Mouse (Mus musculus): ENCODE results near the gene Rapgef3. TPM values are rescaled to one million over a fixed set of nuclear protein-coding genes. Genes with fewer than 3 reads are reported as not detected.

Rapgef3 gene
- total and polyA plus RNA-seq, 3 experiments: 2.5 to 3.4 (median 3.2) TPM

DNA sequence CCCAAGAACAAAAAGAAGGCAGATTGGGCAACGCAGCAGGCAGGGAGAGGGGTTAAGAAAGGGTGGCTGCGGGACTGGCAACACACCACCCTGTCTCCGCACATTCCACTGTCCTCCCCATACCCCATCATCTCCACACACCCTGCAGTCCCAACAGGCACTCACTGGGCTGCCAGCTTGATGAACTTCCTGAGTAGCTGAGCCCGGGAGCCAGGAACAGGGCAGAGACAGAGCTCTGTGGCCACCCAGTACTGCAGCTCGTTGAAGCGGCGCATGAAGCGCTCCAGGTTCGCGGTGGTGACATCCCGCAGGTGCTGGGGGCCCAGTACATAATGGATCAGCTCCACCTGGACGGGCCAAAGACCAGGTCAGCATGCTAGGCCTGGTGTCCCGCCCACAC, 17.9 kb downstream of the Rapgef3 start:
- Histone ChIP-seq H3K4me1 (ENCODE audit: control insufficient read depth in 1 of 2, insufficient read depth in 2 of 2) (peaks cover 30 to 55% of the 10 kb centered on the region in 2 experiments), H3K9me3 (replicated peaks; ENCODE audit: low read length) (no peaks in the 10 kb centered on the region), H3K79me2 (replicated peaks; ENCODE audit: control insufficient read depth, extremely low read depth, insufficient read depth, poor library complexity, severe bottlenecking) (no peaks in the 10 kb centered on the region), H3K4me3 (replicated peaks in 1 of 3; ENCODE audit: low read depth in 2 of 3, low read length in 2 of 3, poor library complexity in 1 of 3) (no peak overlapping the region), H3K9ac (ENCODE audit: insufficient read depth, low read depth) (no peak overlapping the region), H3K36me3 (replicated peaks in 1 of 2; ENCODE audit: control insufficient read depth in 1 of 2, insufficient read depth in 1 of 2, low read length in 1 of 2) (peaks cover 3 to 31% of the 10 kb centered on the region in 2 experiments), H3K4me2 (ENCODE audit: insufficient read depth, low read depth, poor library complexity, severe bottlenecking) (no peak overlapping the region), H3K27me3 (replicated peaks) (no peaks in the 10 kb centered on the region), H3K27ac (ENCODE audit: insufficient read depth, low read depth) (no peak overlapping the region)
- in situ Hi-C loops (cut with MboI; ENCODE audit: low pct_ligation_motif_present, low pct_unique_long_range_greater_than_20kb, low sequenced_read_pairs) (loop anchor here (5.0 kb wide), 1 partner anchor 33 kb away; no protein-coding TSS in a partner anchor), dilution Hi-C loops (cut with MboI; ENCODE audit: extremely low pct_ligation_motif_present, extremely low pct_unique_long_range_greater_than_20kb, low sequenced_read_pairs) (no loop called here)
- no peak for TF ChIP-seq MAFK (IDR thresholded peaks at IDR 0.05; ENCODE audit: insufficient replicate concordance, low read length)
- no peak for TF ChIP-seq NRF1 (IDR thresholded peaks at IDR 0.05; ENCODE audit: low read depth, low read length)
- TF ChIP-seq JUN (IDR thresholded peaks at IDR 0.05; ENCODE audit: insufficient read depth, low read depth, low read length): no peak
- no peak for TF ChIP-seq NELFE (IDR thresholded peaks at IDR 0.05; ENCODE audit: low read depth, low read length)
- no peak for DNase-seq (ENCODE audit: extremely low read depth)

DNA sequence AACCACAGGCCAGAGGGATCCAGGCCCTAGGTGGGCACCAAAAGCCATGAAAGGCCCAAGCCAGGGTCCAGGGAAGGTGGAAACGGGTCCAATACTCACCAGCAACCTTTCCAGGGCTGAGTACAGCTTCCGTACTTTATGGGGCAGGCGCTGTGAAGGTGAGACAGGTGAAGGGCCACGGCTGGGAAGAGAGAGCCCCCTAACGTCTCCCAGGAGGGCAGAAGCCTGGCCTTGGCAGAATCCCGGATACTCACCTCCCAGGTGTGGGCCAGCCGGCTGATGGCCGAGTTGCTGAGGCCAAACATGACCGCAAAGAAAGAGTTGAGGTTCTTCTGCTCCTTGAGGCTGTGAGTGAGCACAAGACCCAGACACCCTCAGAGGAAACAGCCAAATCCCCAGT, 18.4 kb downstream of the Rapgef3 start:
- no peak overlapping the region for H3K4me3 ChIP-seq (replicated peaks in 1 of 3; ENCODE audit: low read depth in 2 of 3, low read length in 2 of 3, poor library complexity in 1 of 3)
- H3K4me2 ChIP-seq (ENCODE audit: insufficient read depth, low read depth, poor library complexity, severe bottlenecking): no peak overlapping the region
- dilution Hi-C loops (cut with MboI; ENCODE audit: extremely low pct_ligation_motif_present, extremely low pct_unique_long_range_greater_than_20kb, low sequenced_read_pairs): no loop called here
- no peak overlapping the region for H3K27ac ChIP-seq (ENCODE audit: insufficient read depth, low read depth)
- no peaks in the 10 kb centered on the region for H3K79me2 ChIP-seq (replicated peaks; ENCODE audit: control insufficient read depth, extremely low read depth, insufficient read depth, poor library complexity, severe bottlenecking)
- in situ Hi-C loops (cut with MboI; ENCODE audit: low pct_ligation_motif_present, low pct_unique_long_range_greater_than_20kb, low sequenced_read_pairs): no loop called here
- peaks cover 29 to 53% of the 10 kb centered on the region in 2 experiments for H3K4me1 ChIP-seq (ENCODE audit: control insufficient read depth in 1 of 2, insufficient read depth in 2 of 2)
- peaks cover 3 to 31% of the 10 kb centered on the region in 2 experiments for H3K36me3 ChIP-seq (replicated peaks in 1 of 2; ENCODE audit: control insufficient read depth in 1 of 2, insufficient read depth in 1 of 2, low read length in 1 of 2)
- no peak for DNase-seq (ENCODE audit: extremely low read depth)
- H3K27me3 ChIP-seq (replicated peaks): no peaks in the 10 kb centered on the region
- H3K9me3 ChIP-seq (replicated peaks; ENCODE audit: low read length): no peaks in the 10 kb centered on the region
- no peak overlapping the region for H3K9ac ChIP-seq (ENCODE audit: insufficient read depth, low read depth)
- TF ChIP-seq RCOR1 (conservative IDR thresholded peaks at IDR 0.05; ENCODE audit: low read depth, low read length): no peak
- TF ChIP-seq JUND (conservative IDR thresholded peaks at IDR 0.05; ENCODE audit: low read depth, low read length): no peak
- no peak for TF ChIP-seq NRF1 (IDR thresholded peaks at IDR 0.05; ENCODE audit: low read depth, low read length)
- no peak for TF ChIP-seq SIN3A (IDR thresholded peaks at IDR 0.05; ENCODE audit: low read length)
- no peak for TF ChIP-seq CHD2 (IDR thresholded peaks at IDR 0.05; ENCODE audit: low read length)
- TF ChIP-seq USF1 (IDR thresholded peaks at IDR 0.05; ENCODE audit: low read depth, low read length): no peak
- no peak for TF ChIP-seq MYC (IDR thresholded peaks at IDR 0.05; ENCODE audit: low read depth, low read length)
- TF ChIP-seq ETS1 (conservative IDR thresholded peaks at IDR 0.05; ENCODE audit: low read depth, low read length): no peak
- TF ChIP-seq EP300 (IDR thresholded peaks at IDR 0.05; ENCODE audit: low read length): no peak
- no peak for TF ChIP-seq IRF4 (IDR thresholded peaks at IDR 0.05; ENCODE audit: low read depth, low read length)
- no peak for TF ChIP-seq KAT2A (IDR thresholded peaks at IDR 0.05; ENCODE audit: insufficient replicate concordance, low read length)

DNA sequence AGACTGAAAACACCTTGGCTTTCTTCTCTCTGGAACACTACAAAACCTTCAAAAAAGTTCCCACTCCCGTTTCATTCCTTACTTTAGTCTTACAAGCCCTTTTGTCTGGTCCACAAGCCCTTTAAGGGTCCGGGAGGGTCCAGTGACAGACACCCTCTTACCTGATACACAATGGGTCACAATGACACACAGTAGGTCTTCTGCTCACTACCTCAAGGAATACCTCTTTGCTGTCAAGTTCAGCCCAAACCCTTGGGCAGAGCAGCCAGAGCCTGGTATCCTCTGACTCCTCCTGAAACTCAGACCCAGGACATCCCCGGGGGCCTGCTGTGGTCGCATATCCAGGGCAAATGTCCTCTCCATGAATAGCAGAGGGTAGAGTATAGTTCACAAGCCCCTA, 18.8 kb downstream of the Rapgef3 start:
- H3K27me3 ChIP-seq (replicated peaks): no peaks in the 10 kb centered on the region
- H3K4me3 ChIP-seq (replicated peaks in 1 of 3; ENCODE audit: low read depth in 2 of 3, low read length in 2 of 3, poor library complexity in 1 of 3): no peak overlapping the region
- no peak overlapping the region for H3K27ac ChIP-seq (ENCODE audit: insufficient read depth, low read depth)
- no peak overlapping the region for H3K9ac ChIP-seq (ENCODE audit: insufficient read depth, low read depth)
- H3K4me2 ChIP-seq (ENCODE audit: insufficient read depth, low read depth, poor library complexity, severe bottlenecking): no peak overlapping the region
- dilution Hi-C loops (cut with MboI; ENCODE audit: extremely low pct_ligation_motif_present, extremely low pct_unique_long_range_greater_than_20kb, low sequenced_read_pairs) (no loop called here), in situ Hi-C loops (cut with MboI; ENCODE audit: low pct_ligation_motif_present, low pct_unique_long_range_greater_than_20kb, low sequenced_read_pairs) (no loop called here)
- peak; percentile 26; the same call in 1 of the 2 replicates for TF ChIP-seq ZKSCAN1 (IDR thresholded peaks at IDR 0.05; ENCODE audit: borderline replicate concordance, low read depth, low read length)
- TF ChIP-seq TBP (conservative IDR thresholded peaks at IDR 0.05; ENCODE audit: low read depth, low read length): no peak
- H3K4me1 ChIP-seq (ENCODE audit: control insufficient read depth in 1 of 2, insufficient read depth in 2 of 2): peaks cover 29 to 53% of the 10 kb centered on the region in 2 experiments
- peaks cover 3 to 31% of the 10 kb centered on the region in 2 experiments for H3K36me3 ChIP-seq (replicated peaks in 1 of 2; ENCODE audit: control insufficient read depth in 1 of 2, insufficient read depth in 1 of 2, low read length in 1 of 2)
- DNase-seq (ENCODE audit: extremely low read depth): no peak
- no peaks in the 10 kb centered on the region for H3K79me2 ChIP-seq (replicated peaks; ENCODE audit: control insufficient read depth, extremely low read depth, insufficient read depth, poor library complexity, severe bottlenecking)
- no peaks in the 10 kb centered on the region for H3K9me3 ChIP-seq (replicated peaks; ENCODE audit: low read length)
